Mouse (Mus musculus): Measurements from ENCODE around the gene Ppp1r9a.

Ppp1r9a gene

DNA sequence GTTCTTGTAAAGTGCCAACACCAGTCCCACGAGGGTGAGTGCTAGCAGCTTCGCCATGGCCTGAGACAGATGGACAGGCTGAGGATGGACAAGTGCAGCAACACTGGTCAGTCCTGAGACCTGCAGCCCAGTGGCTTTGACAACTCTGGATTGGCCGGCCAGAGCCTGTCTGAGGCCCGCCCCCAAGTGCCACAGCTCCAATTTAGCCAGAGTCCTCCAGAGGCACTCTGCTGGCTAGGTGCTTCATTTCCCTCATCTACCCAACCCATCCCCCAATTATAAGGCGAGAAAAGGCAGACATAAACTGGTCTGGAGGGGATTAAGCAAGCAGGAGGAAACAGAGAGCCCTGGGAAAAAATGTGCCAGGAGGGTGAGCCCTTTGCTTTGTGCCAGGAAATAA lies 291.0 kb downstream of the Ppp1r9a start, which contains the start of gene Pon1:
Gene Pon1 (minus strand): TSS at position 254 of the 400 bp plus-strand sequence.
- no peak for DNase-seq (ENCODE audit: low spot score in 2 of 2)

GRCm38 (mm10) chr6:5198590-5198989 lies 295.9 kb downstream of the Ppp1r9a start:
- DNase-seq (ENCODE audit: low spot score in 2 of 2), result no peak

GRCm38 (mm10) chr6:5199376-5199905 lies 296.7 kb downstream of the Ppp1r9a start:
- DNase-seq (ENCODE audit: low spot score in 2 of 2), result no peak

DNA sequence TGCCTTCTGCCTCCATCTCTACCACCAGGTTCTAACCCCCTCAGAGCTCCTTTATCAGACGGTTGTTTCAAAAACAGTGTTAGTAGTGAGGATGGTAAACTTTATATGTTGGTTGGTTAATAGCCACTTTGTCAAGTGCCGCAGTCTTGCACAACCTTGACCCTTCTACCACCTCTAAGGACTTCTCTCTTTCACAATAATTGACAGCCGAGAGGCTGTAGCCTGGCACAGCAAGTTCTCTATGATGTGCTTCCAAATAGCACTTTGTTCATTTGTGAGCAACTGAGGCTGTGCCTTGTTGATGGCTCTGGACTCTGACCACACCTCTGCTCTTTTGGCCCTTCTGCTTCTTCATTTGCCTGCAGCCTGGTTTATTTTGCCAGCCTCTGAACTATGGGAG lies 297.2 kb downstream of the Ppp1r9a start:
- no peak for DNase-seq (ENCODE audit: low spot score in 2 of 2)

DNA sequence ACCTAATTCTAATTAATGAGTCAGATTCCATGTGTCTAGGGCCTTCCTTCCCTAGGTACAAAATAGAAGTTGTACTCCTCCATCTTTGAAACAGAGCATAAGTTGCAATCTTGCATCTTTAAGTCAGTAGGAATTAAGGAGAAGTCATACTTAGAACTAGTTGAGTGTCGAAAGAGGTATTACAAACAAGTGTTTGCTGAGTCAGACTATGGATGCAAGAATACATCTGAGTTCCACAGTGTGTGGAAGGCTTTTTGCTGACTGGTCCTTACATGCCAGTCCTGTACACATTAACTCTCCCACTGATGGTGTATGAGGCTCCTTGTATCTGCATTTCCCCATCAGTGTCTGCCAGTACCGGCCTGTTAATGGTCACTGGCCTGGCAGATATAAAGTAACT lies 305.1 kb downstream of the Ppp1r9a start:
- DNase-seq (ENCODE audit: low spot score in 2 of 2), result no peak

All from left cerebral cortex, adult 9 months (tissue).